Mouse (Mus musculus) heart, postnatal 0 days (tissue): ENCODE results near the gene Lmna. TPM values are rescaled to one million over a fixed set of nuclear protein-coding genes. Genes with fewer than 3 reads are reported as not detected.

Source experiments
- ATAC-seq: fragments of 200-750 bp; cut with Nextera tagmentation; 2 replicates; pipeline ENCODE4 v1.8.0; 2017; ENCODE audit warnings: low read depth, moderate number of reproducible peaks, moderate library complexity; ENCODE audit not compliant: insufficient read depth
- DNase-seq: peaks from one replicate; pipeline ENCODE4 v3.0.0-alpha.2; 2016; ENCODE audit warnings: low spot score
- H3K27ac ChIP-seq: fragments of 300-500 bp; sonication (generic); 2 replicates; pipeline ENCODE4 v1.5.1; 2014; ENCODE audit warnings: low read depth, mild to moderate bottlenecking
- H3K27me3 ChIP-seq: fragments of 300-500 bp; sonication (generic); 2 replicates; pipeline ENCODE4 v1.6.1; 2014; ENCODE audit warnings: low read length, mixed read lengths; ENCODE audit not compliant: control insufficient read depth, insufficient read depth
- H3K36me3 ChIP-seq: fragments of 300-500 bp; sonication (generic); replicated peaks from 2 replicates; pipeline ENCODE4 v1.6.1; 2014; ENCODE audit warnings: low read length, mixed read lengths; ENCODE audit not compliant: control insufficient read depth, insufficient read depth
- H3K4me1 ChIP-seq: fragments of 300-500 bp; sonication (generic); 2 replicates; pipeline ENCODE4 v1.6.1; 2014; ENCODE audit warnings: antibody characterized with exemption; ENCODE audit not compliant: control insufficient read depth, insufficient read depth
- H3K4me2 ChIP-seq: fragments of 300-500 bp; sonication (generic); 2 replicates; pipeline ENCODE4 v1.6.1; 2014; ENCODE audit warnings: low read depth, mild to moderate bottlenecking, low read length, moderate library complexity
- H3K4me3 ChIP-seq: fragments of 300-500 bp; sonication (generic); 2 replicates; pipeline ENCODE4 v1.5.1; 2014; ENCODE audit warnings: low read depth, low read length
- H3K9ac ChIP-seq: fragments of 300-500 bp; sonication (generic); replicated peaks from 2 replicates; pipeline ENCODE4 v1.6.1; 2014; ENCODE audit warnings: low read depth, low read length, mixed read lengths
- H3K9me3 ChIP-seq: fragments of 300-500 bp; sonication (generic); replicated peaks from 2 replicates; pipeline ENCODE4 v1.6.1; 2016; ENCODE audit warnings: low read length; ENCODE audit not compliant: control insufficient read depth
- CTCF ChIP-seq: IDR thresholded peaks from 2 replicates; pipeline ENCODE4 v1.5.1; 2016; ENCODE audit warnings: antibody characterized with exemption, control low read depth, low read depth
- EP300 ChIP-seq: IDR thresholded peaks from 2 replicates; pipeline ENCODE4 v1.6.1; 2016; ENCODE audit warnings: antibody characterized with exemption, low read depth
- WGBS: fragments of 180-500 bp; shearing (Covaris S2); extraction: QIAGEN DNeasy Blood & Tissue Kit; methylation state at CpG from one replicate; pipeline ENCODE4 v1.1.7; 2014; 5-methylcytosine and 5-hydroxymethylcytosine counted together
- polyA plus RNA-seq: library from polyadenylated mRNA; unstranded; fragments of >200 nt; fragmentation: Nextera tagmentation; extraction: Ambion mirVana; gene quantifications from 2 replicates; pipeline ENCODE4 v1.2.1, GENCODE M21; 2015
- total RNA-seq: library from RNA; depleted of rRNA; stranded (reverse); fragments of >200 nt; gene quantifications from 2 replicates; pipeline ENCODE4 v1.2.3, GENCODE M21; 2014; ENCODE audit warnings: low replicate concordance

Gene Lmna
- total and polyA plus RNA-seq, 2 experiments from 2014 or later, result 122 to 156 TPM

DNA sequence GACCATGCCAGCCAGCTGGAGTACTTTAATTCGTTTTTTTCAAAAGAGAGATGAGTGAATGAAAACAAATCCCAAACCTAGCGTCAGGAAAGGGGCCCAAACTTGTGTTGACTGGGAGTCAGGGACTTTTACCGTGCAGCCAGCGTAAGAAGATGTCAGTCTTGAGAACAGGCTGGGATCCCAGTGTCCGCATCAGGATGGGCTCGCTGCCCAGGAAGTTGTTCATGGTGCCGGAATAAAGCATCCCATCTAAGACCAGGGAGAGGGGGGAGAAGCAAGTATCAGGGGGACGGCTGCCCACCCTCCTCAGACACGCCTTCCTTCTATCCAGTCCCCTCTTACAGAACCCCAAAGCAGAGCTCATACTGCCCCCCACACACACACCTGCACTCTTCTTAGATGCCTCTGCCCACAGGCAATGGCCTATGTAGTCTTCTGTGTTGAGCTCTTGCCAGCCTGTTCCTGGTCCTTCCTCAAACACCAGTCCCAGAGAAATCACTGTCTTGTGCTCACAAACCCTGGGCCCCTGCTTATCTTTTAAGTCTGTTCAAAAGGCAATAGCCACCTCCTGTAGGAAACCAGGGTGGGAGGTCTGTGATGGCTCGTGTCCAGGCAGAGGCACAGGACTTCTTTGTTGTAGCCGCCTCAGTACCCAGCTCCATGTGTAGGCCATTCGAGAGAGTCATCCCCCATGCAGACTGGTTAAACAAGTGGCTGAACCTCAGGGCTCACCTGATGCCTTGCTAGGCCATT lies 59.2 kb downstream of the Lmna start:
- peaks cover 10% of the 10 kb centered on the region for H3K27me3 ChIP-seq
- H3K4me1 ChIP-seq, result 0 out of 2 replicates have a peak, but pooled peaks cover 6% of the 10 kb centered on the region
- no peak for TF ChIP-seq EP300
- no peak for TF ChIP-seq CTCF
- no peak overlapping the region for H3K27ac ChIP-seq
- DNase-seq (no peak), ATAC-seq (no peak)
- no peak overlapping the region for H3K4me3 ChIP-seq
- WGBS, result 61% methylated on average over 12 of the region's 12 CpGs
- H3K9ac ChIP-seq, result no peak overlapping the region
- no peaks in the 10 kb centered on the region for H3K36me3 ChIP-seq
- H3K9me3 ChIP-seq, result no peaks in the 10 kb centered on the region
- H3K4me2 ChIP-seq, result no peak overlapping the region

DNA sequence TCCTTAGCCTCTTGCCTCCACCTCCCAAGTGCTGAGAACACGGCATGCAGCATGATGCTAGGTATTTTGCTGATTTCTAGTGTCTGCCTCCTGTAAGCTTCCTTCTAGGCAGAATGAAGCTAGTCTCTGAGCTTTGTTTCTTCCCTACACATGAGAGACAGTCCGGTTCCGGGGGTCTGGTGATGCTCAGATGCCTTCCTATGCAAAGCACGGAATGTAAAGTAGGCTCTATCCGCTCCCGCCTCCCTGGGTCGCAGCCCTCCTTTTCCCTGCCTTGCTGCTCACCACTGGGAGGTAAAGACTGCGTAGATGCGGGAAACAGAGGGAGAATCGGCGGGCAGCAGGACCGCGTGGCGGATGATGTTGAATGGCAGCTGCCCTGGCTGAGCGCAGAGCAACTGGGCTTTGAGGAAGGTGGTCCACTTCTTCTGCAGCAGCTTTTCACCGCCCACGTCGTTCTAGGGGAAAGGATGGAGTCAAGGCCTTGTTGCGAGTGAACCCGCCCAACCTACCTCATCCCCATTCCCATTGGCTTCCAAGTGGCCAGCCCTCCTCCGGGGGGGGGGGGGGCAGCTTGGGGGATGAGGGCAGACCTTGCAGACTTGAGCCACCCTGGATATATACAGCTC lies 60.2 kb downstream of the Lmna start:
- Histone ChIP-seq H3K9ac (0 out of 2 replicates have a peak overlapping the region, but pooled peaks have one; percentile 9), H3K4me3 (0 out of 2 replicates have a peak overlapping the region, but pooled peaks have one; percentile 13), H3K4me1 (0 out of 2 replicates have a peak, but pooled peaks cover 6% of the 10 kb centered on the region), H3K36me3 (no peaks in the 10 kb centered on the region), H3K27me3 (peaks cover 10% of the 10 kb centered on the region), H3K27ac (no peak overlapping the region), H3K9me3 (no peaks in the 10 kb centered on the region), H3K4me2 (peak overlapping the region; percentile 27)
- WGBS, result 12% methylated on average over 21 of the region's 21 CpGs
- TF ChIP-seq CTCF, result no peak
- no peak for TF ChIP-seq EP300
- DNase-seq (no peak), ATAC-seq (peak; percentile 47; the same call in 1 of the 2 replicates)

DNA sequence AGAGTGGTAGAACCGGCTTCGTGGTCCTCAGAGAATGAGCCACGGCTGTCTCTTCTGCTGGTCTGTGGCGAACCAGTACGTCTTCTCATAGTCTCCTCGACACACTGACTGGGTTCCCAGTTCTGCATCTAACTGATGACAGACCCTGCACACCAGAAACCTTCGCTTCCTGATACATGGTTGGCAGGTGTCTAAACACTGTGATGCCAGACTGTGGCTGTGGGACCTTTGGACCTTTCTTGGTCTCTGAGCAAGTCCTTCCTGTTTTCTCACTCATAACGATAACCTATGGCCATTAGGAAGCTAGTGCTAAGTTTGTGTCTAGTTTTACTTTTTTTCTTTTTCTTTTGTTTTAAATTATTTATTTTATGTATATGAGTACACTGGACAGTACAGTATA lies 61.3 kb downstream of the Lmna start:
- no peak overlapping the region for H3K27ac ChIP-seq
- peaks cover 10% of the 10 kb centered on the region for H3K27me3 ChIP-seq
- ATAC-seq (no peak), DNase-seq (no peak)
- TF ChIP-seq EP300, result no peak
- no peak for TF ChIP-seq CTCF
- H3K9me3 ChIP-seq, result no peaks in the 10 kb centered on the region
- H3K4me3 ChIP-seq, result no peak overlapping the region
- H3K4me1 ChIP-seq, result 0 out of 2 replicates have a peak, but pooled peaks cover 6% of the 10 kb centered on the region
- no peaks in the 10 kb centered on the region for H3K36me3 ChIP-seq
- no peak overlapping the region for H3K4me2 ChIP-seq
- no peak overlapping the region for H3K9ac ChIP-seq
- 84% methylated on average over 8 of the region's 8 CpGs for WGBS

DNA sequence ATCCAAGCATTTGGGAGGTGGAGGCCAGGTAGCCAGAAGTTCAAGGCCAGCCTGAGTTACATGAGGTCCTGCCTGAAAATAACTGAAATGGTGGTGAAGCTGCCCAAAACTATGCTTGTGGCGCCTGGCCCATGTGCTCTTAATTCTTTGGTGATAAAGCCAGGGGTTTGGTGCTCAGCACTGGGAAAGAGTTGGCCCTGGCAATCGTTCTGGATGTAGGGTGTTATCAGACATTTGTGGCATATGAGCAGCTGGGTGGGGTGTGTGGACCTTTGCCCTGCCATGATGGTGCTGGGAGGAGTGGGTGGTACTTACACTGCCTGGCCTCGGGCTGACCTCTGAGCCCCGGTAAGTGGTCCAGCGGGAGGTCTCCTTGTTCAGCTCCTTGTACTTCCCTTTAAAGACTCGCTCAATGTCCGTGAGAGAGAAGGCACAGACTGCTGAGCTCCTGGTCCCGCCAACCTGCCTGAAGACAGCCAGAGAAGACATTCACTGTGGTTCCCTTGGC lies 62.0 kb downstream of the Lmna start:
- no peak for TF ChIP-seq CTCF
- no peak for TF ChIP-seq EP300
- no peak for ATAC-seq

DNA sequence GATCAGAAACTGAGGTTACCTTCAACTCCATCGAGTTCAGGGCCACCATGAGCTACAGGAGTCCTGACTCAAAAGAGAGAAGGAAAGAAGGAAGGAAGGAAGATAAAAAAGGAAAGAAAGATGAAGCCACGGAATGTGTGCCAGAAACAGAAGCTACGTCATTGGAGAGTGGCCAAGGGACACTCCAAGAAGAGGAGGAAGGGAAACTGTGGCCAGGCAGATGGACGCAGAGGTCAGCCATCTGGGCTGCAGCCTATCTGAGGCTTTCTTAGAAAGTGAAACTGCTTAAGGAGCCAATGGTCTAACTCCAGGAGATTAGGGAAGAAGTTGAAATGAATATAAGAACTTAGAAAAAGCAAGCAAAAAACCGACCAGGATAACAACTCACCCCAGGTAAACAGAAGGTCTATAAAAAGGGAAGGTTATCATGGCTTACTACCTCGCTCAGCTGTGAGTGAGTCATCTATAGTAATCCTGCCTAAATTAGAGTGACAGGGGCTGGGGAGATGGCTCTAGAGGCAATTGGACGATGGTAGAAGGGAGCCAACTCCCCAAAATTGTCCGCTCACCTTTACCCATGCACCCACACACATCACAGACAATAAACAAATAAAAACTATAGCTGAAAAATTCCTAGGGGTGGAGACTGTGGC lies 63.2 kb downstream of the Lmna start:
- ATAC-seq (no peak), DNase-seq (no peak)
- Histone ChIP-seq H3K9me3 (no peaks in the 10 kb centered on the region), H3K9ac (no peak overlapping the region), H3K4me3 (no peak overlapping the region), H3K4me2 (no peak overlapping the region), H3K36me3 (no peaks in the 10 kb centered on the region), H3K4me1 (0 out of 2 replicates have a peak, but pooled peaks cover 6% of the 10 kb centered on the region), H3K27me3 (peaks cover 5% of the 10 kb centered on the region), H3K27ac (no peak overlapping the region)
- TF ChIP-seq CTCF (no peak), EP300 (no peak)
- WGBS, result 35% methylated on average over 8 of the region's 8 CpGs

More for the DNA sequence above, 62.0 kb downstream of the Lmna start:
- Histone ChIP-seq H3K4me3 (no peak overlapping the region), H3K4me2 (no peak overlapping the region), H3K27me3 (peaks cover 5% of the 10 kb centered on the region), H3K9ac (no peak overlapping the region), H3K9me3 (no peaks in the 10 kb centered on the region), H3K27ac (no peak overlapping the region), H3K36me3 (no peaks in the 10 kb centered on the region), H3K4me1 (0 out of 2 replicates have a peak, but pooled peaks cover 6% of the 10 kb centered on the region)
- DNase-seq, result no peak
- 62% methylated on average over 8 of the region's 8 CpGs for WGBS
